Mouse (Mus musculus) spleen, embryonic (tissue): ENCODE measurements around the gene Cdrt4.

Experiments used
- CTCF ChIA-PET: fragments of 350-600 bp; sonication (Branson Sonifier 250); formaldehyde crosslinking; loops from one replicate; lab custom pipeline; 2022; lab: Charles Lee

Gene Cdrt4

DNA sequence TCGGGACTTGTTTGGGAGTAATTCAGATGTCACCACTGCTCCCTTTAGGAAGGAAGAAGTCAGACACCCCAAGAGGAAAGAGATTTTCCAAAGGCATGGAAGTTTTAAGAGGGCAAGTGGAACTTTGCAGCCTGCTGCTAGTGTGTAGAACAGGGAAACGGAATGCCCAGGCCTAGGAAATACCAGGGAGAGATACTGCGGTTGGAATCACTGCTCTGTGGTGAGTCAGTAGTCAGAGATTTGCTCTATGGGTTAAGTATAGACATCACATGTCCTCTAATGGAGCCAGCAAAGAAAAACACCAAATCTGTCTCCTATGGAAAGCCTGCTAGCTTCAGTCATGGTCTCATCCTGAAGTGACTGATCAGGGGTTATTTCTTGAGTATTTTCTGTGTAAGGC, 10.8 kb upstream of the Cdrt4 start:
- CTCF ChIA-PET: no interaction called here

DNA sequence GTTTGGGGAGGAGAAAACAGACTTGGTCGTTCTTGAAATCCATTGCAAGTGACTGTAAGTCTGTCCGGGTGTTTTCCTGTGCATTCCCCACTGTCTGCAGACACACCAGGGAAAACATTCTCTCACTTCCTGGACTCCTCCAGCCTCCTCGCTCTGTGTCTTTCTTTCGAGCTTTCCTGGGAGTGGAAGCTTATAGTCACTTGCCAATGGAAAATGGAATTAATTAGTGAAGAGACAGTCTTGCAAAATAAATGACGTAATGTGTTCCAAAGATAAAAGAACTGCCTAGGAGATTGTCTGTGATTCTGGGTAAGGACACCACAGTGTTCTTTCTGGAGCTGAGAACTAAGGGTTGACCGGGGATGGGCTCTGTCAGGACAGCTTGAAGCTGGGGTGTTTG, 7.5 kb upstream of the Cdrt4 start:
- CTCF ChIA-PET: no interaction called here

DNA sequence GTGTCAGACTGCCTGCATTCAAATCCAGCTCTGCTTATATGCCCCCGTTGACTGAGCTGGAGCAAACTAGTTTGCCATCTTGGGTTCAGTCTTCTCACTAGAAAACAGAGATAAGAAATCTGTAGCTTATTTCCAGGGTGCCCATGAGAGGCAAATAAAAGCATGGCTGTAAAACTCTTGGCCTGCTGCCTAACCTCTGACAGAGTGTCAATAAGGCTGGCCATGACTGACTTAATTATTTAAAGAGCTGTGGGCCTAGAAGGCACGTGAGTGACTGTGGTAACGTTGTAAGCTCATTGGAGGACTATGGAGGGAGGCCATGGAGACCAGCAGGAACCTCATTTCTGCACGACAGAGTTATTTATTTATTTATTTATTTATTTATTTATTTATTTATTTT, 5.5 kb upstream of the Cdrt4 start:
- CTCF ChIA-PET: no interaction called here

- CTCF ChIA-PET: no interaction called here
These were observed 1.4 kb upstream of the Cdrt4 start for GRCm38 (mm10) chr11:62949548-62949947.

GRCm38 (mm10) chr11:62954766-62955165, 3.8 kb downstream of the Cdrt4 start:
- CTCF ChIA-PET: no interaction called here

- CTCF ChIA-PET: interaction anchor here (0.6 kb wide), 1 partner anchor 220 kb away, joined by 7 read pairs; no protein-coding TSS in a partner anchor
These were observed 4.2 kb downstream of the Cdrt4 start for GRCm38 (mm10) chr11:62955186-62955585.

DNA sequence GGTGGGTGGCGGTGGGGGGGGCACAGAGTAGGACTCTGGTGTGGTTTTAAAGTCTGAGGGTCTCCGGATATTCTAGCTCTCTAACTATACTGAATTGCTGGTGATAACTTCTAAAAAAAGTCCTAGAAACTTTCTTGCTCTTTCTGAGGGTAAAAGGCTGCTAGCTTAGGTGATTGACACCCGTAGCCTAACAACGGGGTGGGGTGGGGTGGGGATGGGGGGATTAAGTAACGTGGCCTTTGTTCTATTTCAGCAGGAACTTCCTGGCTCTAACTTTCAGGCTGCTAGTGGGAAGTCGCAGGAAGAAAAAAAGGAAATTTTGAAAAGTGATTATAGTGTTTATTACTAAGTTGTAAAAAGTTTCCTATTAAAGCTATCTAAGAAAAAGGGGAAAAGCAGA, 4.8 kb downstream of the Cdrt4 start:
- CTCF ChIA-PET: interaction anchor here (0.6 kb wide), 1 partner anchor 220 kb away, joined by 7 read pairs; no protein-coding TSS in a partner anchor

DNA sequence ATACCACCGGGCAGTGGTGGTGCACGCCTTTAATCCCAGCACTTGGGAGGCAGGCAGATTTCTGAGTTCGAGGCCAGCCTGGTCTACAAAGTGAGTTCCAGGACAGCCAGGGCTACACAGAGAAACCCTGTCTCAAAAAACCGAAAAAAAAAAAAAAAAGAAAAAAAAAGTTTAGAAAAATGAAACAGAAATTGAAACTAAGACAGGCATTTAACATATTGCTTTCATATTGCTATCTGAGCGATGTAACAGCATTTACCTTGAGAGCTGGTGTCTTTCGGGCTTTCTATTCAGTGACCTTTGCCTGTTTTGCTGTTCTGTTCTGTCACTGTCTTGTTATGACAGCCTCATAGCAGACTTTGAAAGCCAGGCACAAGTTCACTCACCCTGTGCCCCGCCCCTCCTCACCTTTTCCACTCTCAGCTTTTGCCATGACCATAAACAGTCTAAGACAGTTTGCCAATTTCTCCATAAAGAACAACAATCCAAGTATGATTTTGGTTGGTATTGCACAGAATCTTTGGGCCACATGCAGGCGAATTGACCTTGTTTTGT, 6.7 kb downstream of the Cdrt4 start:
- CTCF ChIA-PET: no interaction called here

- CTCF ChIA-PET: no interaction called here
These were observed 12.3 kb downstream of the Cdrt4 start for GRCm38 (mm10) chr11:62963292-62963691.

- CTCF ChIA-PET: no interaction called here
These were observed 15.4 kb downstream of the Cdrt4 start for GRCm38 (mm10) chr11:62966424-62966764.

DNA sequence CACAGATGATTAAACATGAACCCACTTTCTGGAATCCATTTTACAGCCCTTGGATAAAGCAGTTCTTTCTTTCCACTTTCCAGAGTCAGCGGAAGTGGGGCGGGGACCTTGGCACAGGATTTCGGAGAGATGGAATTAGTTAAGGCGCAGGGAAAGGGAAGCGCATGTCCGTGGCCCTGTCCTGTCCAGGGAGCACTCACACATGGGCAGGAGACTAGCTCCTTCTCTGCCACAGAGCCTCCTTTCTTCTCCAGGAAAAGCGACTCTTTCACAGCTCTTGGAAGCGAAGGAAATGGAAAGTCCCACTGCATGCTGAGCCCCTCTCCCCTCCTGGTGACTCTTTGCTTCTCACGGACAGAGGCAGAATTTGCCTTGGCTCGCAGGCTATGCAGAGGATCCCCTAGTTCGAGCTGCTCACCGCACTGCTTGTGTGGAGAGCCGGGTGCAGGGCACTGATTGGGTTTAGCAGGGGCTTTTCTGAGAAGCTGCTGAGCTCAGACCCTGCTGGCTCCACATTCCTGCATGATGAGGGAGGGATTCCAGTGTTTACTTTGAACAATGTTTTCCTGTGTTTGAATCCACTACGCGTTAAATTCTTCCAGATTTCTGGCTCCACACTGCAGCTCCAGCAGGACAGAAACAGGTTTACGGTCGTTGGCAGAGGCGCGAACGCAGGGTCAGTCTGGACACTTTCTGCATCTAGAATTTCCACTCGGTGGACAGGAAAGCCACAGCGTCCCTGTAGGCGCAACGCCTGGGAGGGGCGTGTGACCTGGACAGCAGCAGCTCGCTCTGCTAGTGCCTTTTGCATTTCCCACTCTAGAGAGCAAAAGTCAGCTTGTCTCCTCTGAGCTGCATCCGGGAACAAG, 16.0 kb downstream of the Cdrt4 start:
- CTCF ChIA-PET: no interaction called here

- CTCF ChIA-PET: no interaction called here
These were observed 26.2 kb downstream of the Cdrt4 start for GRCm38 (mm10) chr11:62977176-62977575.

DNA sequence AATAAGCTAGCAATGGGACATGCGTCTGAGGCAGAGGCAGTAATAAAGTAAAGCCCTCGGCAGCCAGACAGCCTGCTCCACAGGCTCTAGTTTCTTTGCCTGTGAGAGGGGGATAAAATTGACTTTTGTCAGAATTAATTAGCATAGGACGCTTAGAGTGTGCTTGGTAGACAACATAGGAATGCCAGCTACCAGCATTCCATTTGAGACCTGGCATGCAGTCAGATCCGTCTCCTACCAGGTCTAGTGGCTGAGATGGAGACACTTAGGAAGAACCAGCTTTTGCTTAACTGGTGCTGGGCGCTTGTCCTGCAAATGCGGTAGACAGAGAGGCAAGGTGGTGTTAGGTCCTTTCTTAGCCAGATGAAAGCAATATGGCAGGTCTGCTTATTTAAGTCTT, 27.9 kb downstream of the Cdrt4 start:
- CTCF ChIA-PET: no interaction called here

DNA sequence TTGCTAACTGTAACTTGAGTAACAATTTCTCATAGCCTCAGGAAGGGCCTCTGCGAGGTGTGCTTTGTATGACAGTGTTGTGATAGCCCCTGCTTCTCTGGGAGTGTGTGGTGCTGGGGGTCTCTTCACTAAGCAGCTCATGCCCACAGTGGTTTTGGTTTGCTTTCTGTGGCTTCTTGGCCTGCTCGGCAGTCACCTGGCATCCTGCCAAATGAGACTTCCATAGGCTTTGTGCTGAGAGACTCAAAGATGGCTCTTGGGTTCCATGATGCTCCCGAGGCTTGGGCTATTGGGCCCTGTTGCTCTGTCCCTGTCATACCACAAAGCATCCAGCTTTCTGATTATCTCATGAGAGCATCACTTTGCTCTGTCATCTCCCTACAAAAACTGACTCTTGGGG, 30.7 kb downstream of the Cdrt4 start:
- CTCF ChIA-PET: no interaction called here

GRCm38 (mm10) chr11:62983793-62984192, 32.8 kb downstream of the Cdrt4 start:
- CTCF ChIA-PET: no interaction called here

DNA sequence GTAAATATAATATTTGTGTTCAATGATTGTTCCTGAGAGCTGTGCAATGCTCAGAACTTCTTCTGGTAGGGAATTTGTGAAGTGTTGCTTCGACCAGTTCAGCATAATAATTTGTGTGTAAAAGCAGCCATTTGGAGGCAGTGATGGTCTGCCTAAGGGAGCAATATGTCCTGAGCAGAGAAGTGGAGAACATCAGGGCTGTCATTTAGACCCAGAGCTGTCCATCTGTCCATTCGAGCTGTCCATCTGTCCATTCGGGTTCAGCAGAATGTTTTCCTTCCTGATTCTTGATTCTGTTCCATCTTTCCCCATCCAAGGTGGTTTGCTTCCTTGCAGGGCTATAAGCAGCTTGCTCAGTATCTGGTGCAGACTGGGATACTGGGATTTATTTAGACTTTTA, 33.4 kb downstream of the Cdrt4 start:
- CTCF ChIA-PET: no interaction called here

DNA sequence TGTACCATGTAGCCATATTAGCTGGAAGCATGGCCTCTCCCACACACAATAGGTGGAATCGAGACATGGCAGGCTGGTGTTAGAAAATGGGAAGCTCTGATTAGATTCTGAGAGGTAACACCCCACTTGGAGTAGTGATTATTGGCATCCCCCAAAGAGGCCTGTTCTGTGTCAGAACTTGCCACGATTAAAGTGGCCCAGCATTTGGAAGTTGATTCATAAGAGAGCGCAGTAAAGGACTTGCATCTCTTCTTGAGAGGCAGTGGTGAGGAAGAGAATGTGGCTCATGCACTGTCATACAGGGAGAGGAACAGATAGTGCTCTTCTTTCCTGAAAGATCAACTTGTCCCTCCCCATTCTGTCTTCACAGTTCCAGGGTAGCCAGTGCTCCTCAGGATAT, 34.1 kb downstream of the Cdrt4 start:
- CTCF ChIA-PET: no interaction called here

DNA sequence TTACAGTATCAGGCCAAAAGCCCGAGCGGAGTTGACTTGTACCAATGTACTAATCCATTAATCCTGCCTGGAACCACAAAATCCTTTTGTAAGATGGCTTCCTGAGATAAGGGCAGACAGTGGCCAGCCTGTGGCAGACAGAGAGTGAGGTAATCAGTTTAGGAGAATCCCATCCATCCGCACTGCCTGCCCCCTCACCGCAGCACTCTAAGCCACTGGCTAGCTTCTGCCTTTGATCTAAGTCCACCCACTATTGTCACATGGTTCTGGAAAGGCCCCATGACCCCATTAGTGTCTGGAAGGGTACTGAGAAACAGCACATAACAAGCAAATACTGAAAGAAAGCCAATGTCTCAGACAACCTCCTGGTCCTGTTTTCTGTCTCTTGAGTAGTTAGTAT, 35.6 kb downstream of the Cdrt4 start:
- CTCF ChIA-PET: no interaction called here

DNA sequence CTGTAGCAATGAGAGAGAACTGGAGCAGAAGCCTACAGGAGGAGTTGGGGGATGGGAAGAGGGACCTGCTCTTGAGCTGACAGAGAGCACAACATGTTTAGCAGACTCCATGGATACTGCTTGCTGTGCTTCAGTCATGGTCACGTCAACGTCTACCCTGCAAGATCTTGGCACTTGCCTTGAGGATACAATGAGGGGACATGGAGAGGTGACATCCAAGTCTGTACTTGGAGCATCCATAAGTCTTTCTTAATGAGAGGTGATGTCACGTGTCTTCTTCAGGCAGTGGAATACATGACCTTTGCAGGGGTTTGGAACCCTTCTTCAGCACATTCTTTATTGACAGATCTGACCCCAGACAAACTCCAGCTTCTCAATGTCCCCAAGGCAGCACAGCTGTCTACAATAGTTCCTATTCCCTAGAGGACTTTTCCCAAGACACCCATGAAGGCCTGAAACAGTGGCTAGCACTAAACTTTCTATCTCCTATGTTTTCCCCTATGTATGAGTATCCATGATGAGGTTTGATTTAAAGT, 39.2 kb downstream of the Cdrt4 start:
- CTCF ChIA-PET: no interaction called here

DNA sequence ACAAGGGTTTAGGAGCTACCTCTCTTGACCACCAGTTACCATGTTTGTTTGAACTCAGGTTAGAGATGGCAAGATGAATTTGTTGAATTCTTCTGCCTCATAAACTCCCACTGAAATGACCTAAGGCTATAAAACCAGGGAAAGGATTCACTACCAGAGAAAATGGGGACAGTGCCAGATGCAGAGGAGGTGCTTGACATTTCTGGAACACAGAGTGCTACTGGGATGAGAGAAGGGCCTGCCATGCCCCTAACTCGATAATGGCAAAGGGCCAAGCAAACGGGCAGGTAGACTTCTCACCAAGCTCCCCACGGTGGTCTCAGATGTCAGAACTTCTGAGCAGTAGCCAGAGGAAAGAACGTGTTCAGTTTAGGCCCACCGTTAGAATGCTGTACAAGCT, 39.8 kb downstream of the Cdrt4 start:
- CTCF ChIA-PET: no interaction called here

DNA sequence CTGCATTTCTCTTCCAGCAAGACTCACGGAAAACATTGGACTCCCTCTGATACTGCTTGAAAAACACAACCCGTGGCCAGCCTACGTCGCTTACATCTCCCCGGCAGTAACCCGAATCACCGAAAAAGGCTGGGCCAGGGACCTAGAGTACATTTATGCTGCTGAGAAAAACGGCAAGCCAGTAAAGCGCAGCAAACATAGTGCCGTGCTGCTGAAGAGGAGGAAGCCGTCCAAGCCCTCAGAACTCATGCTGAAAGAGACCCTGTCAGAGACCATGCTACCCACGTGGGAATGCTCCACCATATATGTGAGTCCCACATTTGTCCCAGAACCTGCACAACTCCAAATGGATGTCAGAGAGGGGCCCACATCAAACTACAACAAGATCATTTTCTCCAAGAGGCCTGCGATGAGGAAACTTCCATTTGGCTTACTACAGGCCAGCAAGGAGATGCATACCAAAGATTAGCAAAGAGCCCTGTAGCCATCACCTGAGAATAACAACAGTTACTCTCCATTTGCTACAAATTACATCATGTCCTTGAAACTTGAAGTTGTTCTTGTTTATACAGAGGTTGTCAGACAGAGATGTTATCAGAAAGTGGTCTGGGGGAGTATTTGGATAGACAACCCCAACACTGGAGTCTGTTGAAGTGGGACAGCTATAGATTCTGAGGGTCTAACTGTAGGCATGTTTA, 41.7 kb downstream of the Cdrt4 start:
- CTCF ChIA-PET: no interaction called here

GRCm38 (mm10) chr11:62995066-62995754, 44.2 kb downstream of the Cdrt4 start:
- CTCF ChIA-PET: no interaction called here
